Mouse (Mus musculus) gastrocnemius, adult 18-20 months (tissue): Measurements from ENCODE around the gene Acta1. TPM values are rescaled to one million over a fixed set of nuclear protein-coding genes. Genes with fewer than 3 reads are reported as not detected.

Experiments
- DNase-seq: peaks from one replicate; pipeline ENCODE4 v3.0.0; 2021; ENCODE audit warnings: low spot score
- total RNA-seq, 2 experiments: library from RNA; stranded (reverse); gene quantifications; 2 replicates each; pipeline ENCODE4 v1.2.3; 2021

Acta1 gene
- total RNA-seq, 2 experiments from 2014 or later = 42,846 to 52,629 TPM

- DNase-seq = no peak
Observed at GRCm38 (mm10) chr8:123884721-123885565, 9.6 kb downstream of the Acta1 start.

GRCm38 (mm10) chr8:123883094-123883493 lies 11.5 kb downstream of the Acta1 start:
- DNase-seq = peak; percentile 84

- no peak for DNase-seq
Observed at GRCm38 (mm10) chr8:123882412-123882811, 12.1 kb downstream of the Acta1 start.

GRCm38 (mm10) chr8:123880821-123881350 lies 13.7 kb downstream of the Acta1 start:
- no peak for DNase-seq

GRCm38 (mm10) chr8:123880271-123880670 lies 14.3 kb downstream of the Acta1 start:
- no peak for DNase-seq

- no peak for DNase-seq
Observed at GRCm38 (mm10) chr8:123877865-123878264, 16.7 kb downstream of the Acta1 start.

GRCm38 (mm10) chr8:123874324-123874723 lies 20.2 kb downstream of the Acta1 start:
- no peak for DNase-seq

GRCm38 (mm10) chr8:123873364-123873763 lies 21.2 kb downstream of the Acta1 start:
- no peak for DNase-seq

- DNase-seq = peak; percentile 85
Observed at GRCm38 (mm10) chr8:123872048-123872447, 22.5 kb downstream of the Acta1 start.

GRCm38 (mm10) chr8:123866971-123867370 lies 27.6 kb downstream of the Acta1 start:
- DNase-seq = no peak

GRCm38 (mm10) chr8:123865786-123866185 lies 28.8 kb downstream of the Acta1 start:
- no peak for DNase-seq

GRCm38 (mm10) chr8:123860386-123860785 lies 34.2 kb downstream of the Acta1 start:
- no peak for DNase-seq

GRCm38 (mm10) chr8:123859648-123860259 lies 34.8 kb downstream of the Acta1 start, which contains the start of gene Ccsap:
TSS of gene Ccsap (minus strand) at chr8:123860209.
- DNase-seq = peak; percentile 36

GRCm38 (mm10) chr8:123858941-123859647 lies 35.5 kb downstream of the Acta1 start:
- DNase-seq = peak; percentile 91

- DNase-seq = no peak
Observed at GRCm38 (mm10) chr8:123858574-123858940, 36.0 kb downstream of the Acta1 start.

GRCm38 (mm10) chr8:123857361-123857760 lies 37.2 kb downstream of the Acta1 start:
- no peak for DNase-seq

- DNase-seq = no peak
Observed at GRCm38 (mm10) chr8:123854733-123855475, 39.6 kb downstream of the Acta1 start.

- DNase-seq = no peak
Observed at GRCm38 (mm10) chr8:123854252-123854651, 40.3 kb downstream of the Acta1 start.

GRCm38 (mm10) chr8:123851590-123851989 lies 43.0 kb downstream of the Acta1 start:
- DNase-seq = no peak

GRCm38 (mm10) chr8:123849352-123849751 lies 45.2 kb downstream of the Acta1 start:
- no peak for DNase-seq

- DNase-seq = no peak
Observed at GRCm38 (mm10) chr8:123847546-123847945, 47.0 kb downstream of the Acta1 start.
